Mouse (Mus musculus): ENCODE measurements around the gene Rnf183.
"Not testable (repeated sequence)": the region's sequence is repeated elsewhere in the genome, so short reads cannot be mapped to it uniquely, and the experiment has no call there.

The Rnf183 gene

GRCm38 (mm10) chr4:62435081-62435480, at the start of gene Rnf183:
Gene Rnf183, minus strand, starts transcription at chr4:62435252.
- DNase-seq: peak; percentile 67

- DNase-seq: peak; percentile 40
Observed at GRCm38 (mm10) chr4:62480709-62481605, 45.9 kb upstream of the Rnf183 start.

GRCm38 (mm10) chr4:62479937-62480708, 45.1 kb upstream of the Rnf183 start, which contains the start of gene Bspry:
Gene Bspry, plus strand, starts transcription at chr4:62480053.
- DNase-seq: peak; percentile 79

- DNase-seq: not testable (repeated sequence)
Observed at GRCm38 (mm10) chr4:62479593-62479936, 44.5 kb upstream of the Rnf183 start.

- no peak for DNase-seq
Observed at GRCm38 (mm10) chr4:62477542-62478244, 42.6 kb upstream of the Rnf183 start.

GRCm38 (mm10) chr4:62475793-62476192, 40.7 kb upstream of the Rnf183 start:
- no peak for DNase-seq

GRCm38 (mm10) chr4:62475131-62475530, 40.1 kb upstream of the Rnf183 start:
- DNase-seq: no peak

GRCm38 (mm10) chr4:62472071-62472470, 37.0 kb upstream of the Rnf183 start:
- no peak for DNase-seq

- peak; percentile 68 for DNase-seq
Observed at GRCm38 (mm10) chr4:62470598-62471051, 35.6 kb upstream of the Rnf183 start, which contains the start of gene Wdr31. Gene Wdr31, minus strand, starts transcription at chr4:62470896.

- DNase-seq: no peak
Observed at GRCm38 (mm10) chr4:62468158-62468557, 33.1 kb upstream of the Rnf183 start.

- peak; percentile 42 for DNase-seq
Observed at GRCm38 (mm10) chr4:62463124-62463523, 28.1 kb upstream of the Rnf183 start.

- DNase-seq: no peak
Observed at GRCm38 (mm10) chr4:62460348-62460747, 25.3 kb upstream of the Rnf183 start.

- no peak for DNase-seq
Observed at GRCm38 (mm10) chr4:62459081-62459480, 24.0 kb upstream of the Rnf183 start.

- DNase-seq: peak; percentile 30
Observed at GRCm38 (mm10) chr4:62454995-62455394, 19.9 kb upstream of the Rnf183 start.

GRCm38 (mm10) chr4:62440986-62441385, 5.9 kb upstream of the Rnf183 start:
- no peak for DNase-seq

GRCm38 (mm10) chr4:62440544-62440943, 5.5 kb upstream of the Rnf183 start:
- peak; percentile 79 for DNase-seq

- no peak for DNase-seq
Observed at GRCm38 (mm10) chr4:62439793-62440192, 4.7 kb upstream of the Rnf183 start.

- peak; percentile 84 for DNase-seq
Observed at GRCm38 (mm10) chr4:62437871-62438270, 2.8 kb upstream of the Rnf183 start.

GRCm38 (mm10) chr4:62437256-62437778, 2.3 kb upstream of the Rnf183 start:
- DNase-seq: no peak

- DNase-seq: peak; percentile 61
Observed at GRCm38 (mm10) chr4:62433939-62434870, 847 bp downstream of the Rnf183 start.

- DNase-seq: no peak
Observed at GRCm38 (mm10) chr4:62431522-62431921, 3.5 kb downstream of the Rnf183 start.

- no peak for DNase-seq
Observed at GRCm38 (mm10) chr4:62430678-62431077, 4.4 kb downstream of the Rnf183 start.
